Mouse (Mus musculus): ENCODE results near the gene Lrrc3b. TPM values are rescaled to one million over a fixed set of nuclear protein-coding genes. Genes with fewer than 3 reads are reported as not detected.

Lrrc3b gene
- 0.87 TPM for polyA plus RNA-seq (2014; fragmentation: Illumina TruSeq; extraction: RNeasy Lipid Tissue Mini Kit (QIAGEN cat#74804); ENCODE audit: low read depth, low replicate concordance)

DNA sequence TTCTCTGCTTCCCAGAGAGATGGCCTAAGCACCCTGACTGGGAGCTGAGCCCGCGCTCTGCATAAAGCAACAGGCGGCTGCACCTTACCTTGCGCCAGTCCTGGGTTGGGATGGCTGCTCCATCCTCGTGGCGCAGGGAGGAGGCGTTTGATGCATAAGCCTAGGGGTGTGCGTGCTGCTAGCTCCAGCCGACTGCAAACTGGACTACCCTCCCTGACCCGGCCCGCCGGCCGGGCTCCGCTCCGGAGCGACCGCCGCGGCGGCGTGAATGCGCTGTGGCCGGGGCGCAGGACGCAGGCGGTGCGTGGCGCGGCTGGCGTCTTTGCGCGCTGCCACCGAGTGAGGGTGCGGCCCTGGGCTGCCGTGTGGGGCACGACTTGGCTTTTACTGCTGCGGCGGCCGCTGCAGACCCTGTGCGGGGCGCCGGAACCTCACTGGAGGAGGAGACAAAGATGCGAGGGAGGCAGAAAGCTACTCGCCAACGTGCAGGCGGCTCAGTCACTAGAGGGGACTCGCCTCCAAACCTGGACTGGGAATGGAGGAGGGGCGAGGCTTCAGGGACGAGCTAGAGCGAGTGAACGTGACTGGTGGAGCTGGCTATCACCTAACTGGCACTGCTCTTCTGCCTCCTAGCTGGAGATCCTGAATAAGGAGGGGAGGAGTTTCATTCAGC, at the start of gene Lrrc3b:
Gene Lrrc3b, minus strand, starts transcription at position 503 of the 673 bp plus-strand sequence.

